ENCODE assay signal across 8 mouse cellular contexts in genomic region chr17:55702161-55702820, GRCm38 (mm10). TPM values are rescaled to one million over a fixed set of nuclear protein-coding genes. Genes with fewer than 3 reads are reported as not detected.
DNase-seq lines count a peak whose midpoint lies in the region; ATAC-seq and TF ChIP-seq lines count a peak whose summit lies in the region.
"Had no signal": no experiment of that assay in that cellular context is flagged by ENCODE, and none has a peak within 500 bp of the region (broad histone marks: within the 10 kb centered on the region; RNA-seq: fewer than 3 reads in every experiment).

No protein-coding gene starts in this region.

- no peak overlapping the region for H3K27ac ChIP-seq in forebrain, embryonic 16.5 days (ENCODE audit: low read length)
- H3K27ac ChIP-seq in hindbrain, postnatal 0 days: no peak overlapping the region
- no peak overlapping the region for H3K27ac ChIP-seq in left cerebral cortex, adult 2 months
- H3K27ac ChIP-seq in midbrain, embryonic 11.5 days (ENCODE audit: low read depth, low read length): no peak overlapping the region
- H3K27ac ChIP-seq: limb, embryonic 15.5 days had no signal

- H3K27me3 ChIP-seq in Patski: no peaks in the 10 kb centered on the region
- no peaks in the 10 kb centered on the region for H3K27me3 ChIP-seq in forebrain, embryonic 16.5 days (replicated peaks; ENCODE audit: control insufficient read depth, insufficient read depth, low read length)
- no peaks in the 10 kb centered on the region for H3K27me3 ChIP-seq in hindbrain, postnatal 0 days (ENCODE audit: insufficient read depth, low read length)
- no peaks in the 10 kb centered on the region for H3K27me3 ChIP-seq in midbrain, embryonic 11.5 days (ENCODE audit: control insufficient read depth, insufficient read depth, low read length)
- H3K27me3 ChIP-seq: limb, embryonic 15.5 days had no signal

- peaks cover 5% of the 10 kb centered on the region; the same call in 1 of the 2 replicates for H3K36me3 ChIP-seq in forebrain, embryonic 16.5 days (ENCODE audit: control insufficient read depth, insufficient read depth)
- H3K36me3 ChIP-seq in hindbrain, postnatal 0 days (ENCODE audit: insufficient read depth, low read length): peaks cover 9% of the 10 kb centered on the region; the same call in 1 of the 2 replicates
- peaks cover 1% of the 10 kb centered on the region; the same call in 1 of the 2 replicates for H3K36me3 ChIP-seq in midbrain, embryonic 11.5 days (ENCODE audit: control insufficient read depth, insufficient read depth, low read length)

- in situ Hi-C loops in Patski (cut with MboI; ENCODE audit: low pct_unique_long_range_greater_than_20kb): loop anchor here (25.0 kb wide), 1 partner anchor 310 kb away; the partner anchor contains the start of genes Mpnd and Stap2

- TF ChIP-seq CTCF in Patski (IDR thresholded peaks at IDR 0.05): peak; percentile 77
- TF ChIP-seq CTCF in hindbrain, postnatal 0 days (IDR thresholded peaks at IDR 0.05; ENCODE audit: low read depth): peak; percentile 84
- TF ChIP-seq CTCF in left cerebral cortex, adult 2 months (IDR thresholded peaks at IDR 0.05): peak; percentile 83

- no peak overlapping the region for H3K4me3 ChIP-seq in forebrain, embryonic 16.5 days (replicated peaks; ENCODE audit: low read length)
- H3K4me3 ChIP-seq in hindbrain, postnatal 0 days (ENCODE audit: low read length): no peak overlapping the region
- no peak overlapping the region for H3K4me3 ChIP-seq in left cerebral cortex, adult 2 months
- no peak overlapping the region for H3K4me3 ChIP-seq in midbrain, embryonic 11.5 days (ENCODE audit: low read depth, low read length)
- H3K4me3 ChIP-seq: limb, embryonic 15.5 days had no signal

- no peaks in the 10 kb centered on the region for H3K9me3 ChIP-seq in forebrain, embryonic 16.5 days (ENCODE audit: control insufficient read depth, low read length)
- no peaks in the 10 kb centered on the region for H3K9me3 ChIP-seq in hindbrain, postnatal 0 days (ENCODE audit: low read length)
- no peaks in the 10 kb centered on the region for H3K9me3 ChIP-seq in midbrain, embryonic 11.5 days (ENCODE audit: control insufficient read depth, low read length)
- H3K9me3 ChIP-seq: limb, embryonic 15.5 days had no signal

- no peaks in the 10 kb centered on the region for H3K4me1 ChIP-seq in forebrain, embryonic 16.5 days (replicated peaks; ENCODE audit: control insufficient read depth, insufficient read depth, low read length)
- H3K4me1 ChIP-seq in hindbrain, postnatal 0 days (ENCODE audit: insufficient read depth, low read length): no peaks in the 10 kb centered on the region
- no peaks in the 10 kb centered on the region for H3K4me1 ChIP-seq in midbrain, embryonic 11.5 days (ENCODE audit: control insufficient read depth, insufficient read depth, low read length)
- H3K4me1 ChIP-seq: limb, embryonic 15.5 days had no signal

- POLR2A ChIA-PET in Patski (lab: Charles Lee): no interaction called here

- WGBS in forebrain, embryonic 16.5 days: 65% methylated on average over 3 of the region's 3 CpGs
- WGBS in hindbrain, postnatal 0 days: 65% methylated on average over 3 of the region's 3 CpGs
- 65% methylated on average over 3 of the region's 3 CpGs for WGBS in midbrain, embryonic 11.5 days

- ATAC-seq in Patski: peak; percentile 83
- peak; percentile 75 for ATAC-seq in forebrain, embryonic 16.5 days
- peak; percentile 74; the same call in 1 of the 2 replicates for ATAC-seq in hindbrain, postnatal 0 days
- peak; percentile 75 for ATAC-seq in midbrain, embryonic 11.5 days (ENCODE audit: low FRiP score)

- DNase-seq in Patski (ENCODE audit: low read depth, low spot score): peak; percentile 28
- peak; percentile 42 for DNase-seq in cerebellum, adult 11-12 months
- peak; percentile 92 for DNase-seq in hindbrain, postnatal 0 days (ENCODE audit: low spot score)
- peak; percentile 64 to 72 for DNase-seq in left cerebral cortex, adult 2 months (ENCODE audit: extremely low spot score in 1 of 2, low spot score in 2 of 2)
- DNase-seq in midbrain, embryonic 11.5 days (ENCODE audit: low spot score, missing footprints): peak; percentile 97
- DNase-seq in right cerebral cortex, postnatal 4 days: peak; percentile 91

- intact Hi-C loops in left cerebral cortex, adult 2 months (cut with DNase I): loop anchor here (5.0 kb wide), 2 partner anchors 185 to 255 kb away; partner anchors contain the start of gene Yju2

- H3K9ac ChIP-seq in forebrain, embryonic 16.5 days (replicated peaks; ENCODE audit: low read depth, low read length): no peak overlapping the region
- H3K9ac ChIP-seq in hindbrain, postnatal 0 days (replicated peaks; ENCODE audit: low read length): no peak overlapping the region
- H3K9ac ChIP-seq in midbrain, embryonic 11.5 days (ENCODE audit: low read length): no peak overlapping the region
- H3K9ac ChIP-seq: limb, embryonic 15.5 days had no signal

- CTCF ChIA-PET in Patski (lab: Charles Lee): interaction anchor here (1.0 to 2.6 kb wide), 12 partner anchors 10 to 307 kb away, joined by 3 to 9 read pairs (median 3); partner anchors contain the start of genes Mpnd and Stap2

- H3K4me2 ChIP-seq in forebrain, embryonic 16.5 days (ENCODE audit: low read length): no peak overlapping the region
- H3K4me2 ChIP-seq in hindbrain, postnatal 0 days (ENCODE audit: low read depth, low read length): no peak overlapping the region
- no peak overlapping the region for H3K4me2 ChIP-seq in midbrain, embryonic 11.5 days
- H3K4me2 ChIP-seq: limb, embryonic 15.5 days had no signal

RNA-seq across cellular contexts. Expression of gene Pot1b, which starts 10.1 kb away (rescaled TPM):
- 4.3 TPM for polyA plus RNA-seq in Patski (2021)
- polyA plus RNA-seq in forebrain, embryonic 16.5 days (2015; fragmentation: Nextera tagmentation; extraction: Ambion mirVana): 7.8 and 11.7 TPM in 2 replicates
- total RNA-seq in hindbrain, postnatal 0 days (2014; rRNA removed): 7.8 and 10.8 TPM in 2 replicates
- polyA plus RNA-seq in hindbrain, postnatal 0 days (2015; fragmentation: Nextera tagmentation; extraction: Ambion mirVana): 2.4 and 2.7 TPM in 2 replicates
- total RNA-seq in left cerebral cortex, adult 2 months (2021): 1 to 10 TPM; 5.2 to 6.1 TPM
- 7.7 and 8.1 TPM in 2 replicates for polyA plus RNA-seq in midbrain, embryonic 11.5 days (2014; fragmentation: Nextera tagmentation; extraction: Ambion mirVana)

RNA-seq across cellular contexts. Expression of gene Adgre4, which starts 47.5 kb away (rescaled TPM):
- polyA plus RNA-seq in Patski (2021): not detected
- 0.09 and 0.14 TPM in 2 replicates for polyA plus RNA-seq in forebrain, embryonic 16.5 days (2015; fragmentation: Nextera tagmentation; extraction: Ambion mirVana)
- total RNA-seq in hindbrain, postnatal 0 days (2014; rRNA removed): 0.16 TPM in 1 of 2 replicates, not detected in the other
- polyA plus RNA-seq in hindbrain, postnatal 0 days (2015; fragmentation: Nextera tagmentation; extraction: Ambion mirVana): 0.15 and 0.19 TPM in 2 replicates
- total RNA-seq in left cerebral cortex, adult 2 months (2021): under 1 TPM in 1 of 2 experiments, not detected in 1; 0.09 TPM
- polyA plus RNA-seq in midbrain, embryonic 11.5 days (2014; fragmentation: Nextera tagmentation; extraction: Ambion mirVana): 0.11 TPM in 1 of 2 replicates, not detected in the other

Comparison
In these comparisons a context has a peak if more than half of its experiments do, and no peak if none do; other contexts are left out.
1. DNase-seq: peak in every context shown above with its lines; median percentile 97 in midbrain, embryonic 11.5 days; 92 in hindbrain, postnatal 0 days; 91 in right cerebral cortex, postnatal 4 days; 68 in left cerebral cortex, adult 2 months; 42 in cerebellum, adult 11-12 months; 28 in Patski.